Mouse (Mus musculus): ENCODE measurements around the gene Tceal8. TPM values are rescaled to one million over a fixed set of nuclear protein-coding genes. Genes with fewer than 3 reads are reported as not detected.
"Not testable (repeated sequence)": the region's sequence is repeated elsewhere in the genome, so short reads cannot be mapped to it uniquely, and the experiment has no call there.

Gene Tceal8
- 193 and 198 TPM in 2 replicates for polyA plus RNA-seq (2015; fragmentation: Nextera tagmentation; extraction: Ambion mirVana)

- H3K36me3 ChIP-seq = 0 out of 2 replicates have a peak, but pooled peaks cover 2% of the 10 kb centered on the region
- WGBS = 10% methylated on average over 10 of the region's 10 CpGs
- no peaks in the 10 kb centered on the region; the same call in 1 of the 2 replicates for H3K4me1 ChIP-seq
- peak within 1 kb of the TSS; percentile 89 for H3K27ac ChIP-seq
- H3K4me2 ChIP-seq = peak within 1 kb of the TSS; percentile 52
- no peaks in the 10 kb centered on the region for H3K9me3 ChIP-seq
- no peaks in the 10 kb centered on the region for H3K27me3 ChIP-seq
- peak within 1 kb of the TSS; percentile 70 for H3K9ac ChIP-seq
- peak; percentile 96 for ATAC-seq (ENCODE audit: borderline replicate concordance, extremely low read depth, low FRiP score, low TSS enrichment)
- peak within 1 kb of the TSS; percentile 56 for H3K4me3 ChIP-seq
These were observed at the start of gene Tceal8 for GRCm38 (mm10) chrX:136172118-136172551. Gene Tceal8, minus strand, starts transcription at chrX:136172342.

DNA sequence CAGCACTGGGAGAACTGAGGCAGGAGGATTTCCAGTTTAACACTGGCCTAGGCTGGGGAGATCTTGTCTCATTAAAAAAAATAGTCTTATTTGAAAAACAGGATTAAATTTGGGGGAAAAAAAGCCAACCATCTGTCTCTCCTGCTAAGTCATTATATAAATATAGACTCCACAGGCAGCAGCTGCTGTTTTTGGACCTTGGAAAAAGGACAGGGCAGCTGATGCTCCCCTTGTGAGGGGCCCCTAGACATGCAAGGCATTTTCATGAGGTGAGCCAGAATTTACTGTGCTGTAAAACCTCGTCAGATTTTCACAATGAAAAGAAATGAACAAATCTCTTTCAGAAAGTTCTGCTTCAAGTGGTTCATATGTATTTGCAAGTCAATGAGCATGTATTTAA is 44.2 kb upstream of the Tceal8 start:
- Histone ChIP-seq H3K4me3 (no peak overlapping the region), H3K4me1 (no peaks in the 10 kb centered on the region), H3K9me3 (no peaks in the 10 kb centered on the region), H3K4me2 (no peak overlapping the region), H3K36me3 (no peaks in the 10 kb centered on the region), H3K27me3 (no peaks in the 10 kb centered on the region), H3K9ac (no peak overlapping the region), H3K27ac (no peak overlapping the region)
- 36% methylated on average over 1 of the region's 1 CpGs for WGBS
- no peak for ATAC-seq (ENCODE audit: borderline replicate concordance, extremely low read depth, low FRiP score, low TSS enrichment)

GRCm38 (mm10) chrX:136214729-136215677 is 42.9 kb upstream of the Tceal8 start, which contains the start of the genes Tceal7 and Bex1:
Gene Tceal7, plus strand, starts transcription at chrX:136214779.
Gene Bex1, minus strand, starts transcription at chrX:136215513.
- not testable (repeated sequence) for H3K27ac ChIP-seq, H3K9me3 ChIP-seq, H3K4me1 ChIP-seq, H3K27me3 ChIP-seq, H3K9ac ChIP-seq, H3K36me3 ChIP-seq
- peak; percentile 87 for ATAC-seq (ENCODE audit: borderline replicate concordance, extremely low read depth, low FRiP score, low TSS enrichment)
- peak within 1 kb of the TSS; percentile 49 for H3K4me2 ChIP-seq
- H3K4me3 ChIP-seq = peak within 1 kb of the TSS; percentile 36
- 15% methylated on average over 21 of the region's 67 CpGs for WGBS

DNA sequence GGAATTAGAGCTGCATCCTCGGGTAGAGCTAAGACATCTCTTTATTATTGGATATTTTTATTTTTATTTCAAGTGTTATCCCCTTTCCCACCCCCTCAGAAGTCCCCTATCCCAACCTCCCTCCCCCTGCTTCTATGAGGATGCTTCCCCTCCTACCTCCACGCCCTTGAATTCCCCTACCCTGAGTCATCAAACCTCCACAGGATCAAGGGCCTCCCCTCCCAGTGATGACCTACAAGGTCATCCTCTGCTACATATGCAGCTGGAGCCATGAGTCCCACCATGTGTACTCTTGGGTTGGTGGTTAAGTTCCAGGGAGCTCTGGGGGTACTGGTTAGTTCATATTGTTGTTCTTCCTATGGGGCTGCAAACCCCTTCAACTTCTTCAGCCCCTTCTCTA is 41.3 kb upstream of the Tceal8 start:
- Histone ChIP-seq H3K9ac (no peak overlapping the region), H3K36me3 (no peaks in the 10 kb centered on the region), H3K27me3 (no peaks in the 10 kb centered on the region), H3K9me3 (no peaks in the 10 kb centered on the region), H3K27ac (no peak overlapping the region), H3K4me1 (no peaks in the 10 kb centered on the region), H3K4me2 (no peak overlapping the region), H3K4me3 (no peak overlapping the region)
- no peak for ATAC-seq (ENCODE audit: borderline replicate concordance, extremely low read depth, low FRiP score, low TSS enrichment)
- 34% methylated on average over 2 of the region's 2 CpGs for WGBS

GRCm38 (mm10) chrX:136204406-136204805 is 32.3 kb upstream of the Tceal8 start:
- no peak overlapping the region for H3K4me3 ChIP-seq
- WGBS = 68% methylated on average over 6 of the region's 6 CpGs
- no peak for ATAC-seq (ENCODE audit: borderline replicate concordance, extremely low read depth, low FRiP score, low TSS enrichment)
- H3K27me3 ChIP-seq = 0 out of 2 replicates have a peak, but pooled peaks cover 5% of the 10 kb centered on the region
- no peak overlapping the region for H3K9ac ChIP-seq
- H3K9me3 ChIP-seq = no peaks in the 10 kb centered on the region
- H3K4me2 ChIP-seq = no peak overlapping the region
- no peaks in the 10 kb centered on the region for H3K4me1 ChIP-seq
- H3K36me3 ChIP-seq = no peaks in the 10 kb centered on the region
- H3K27ac ChIP-seq = no peak overlapping the region

DNA sequence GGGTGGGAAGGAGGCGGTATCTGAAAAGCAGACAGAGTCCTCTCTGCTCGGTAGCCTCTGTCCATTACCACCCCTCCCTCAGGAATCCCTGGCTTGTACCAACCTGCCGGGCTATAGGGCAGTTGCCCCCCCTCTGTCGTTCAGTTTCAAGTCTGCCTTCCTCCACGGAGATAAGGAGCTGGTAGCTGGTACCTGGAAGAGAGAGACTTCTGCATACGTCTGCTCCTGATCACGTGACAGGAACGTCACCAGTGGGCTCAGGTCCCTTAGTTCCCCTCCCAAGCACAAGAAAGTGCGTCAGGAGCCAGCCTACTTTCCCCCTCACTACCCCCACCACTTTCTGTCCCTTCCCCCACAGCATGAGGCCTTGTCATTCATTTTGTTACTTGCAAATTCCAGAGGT is 31.5 kb upstream of the Tceal8 start, which contains the start of gene Tceal5:
Gene Tceal5, minus strand, starts transcription at position 213 of the 403 bp plus-strand sequence.
- 11% methylated on average over 9 of the region's 9 CpGs for WGBS
- Histone ChIP-seq H3K27me3 (0 out of 2 replicates have a peak, but pooled peaks cover 5% of the 10 kb centered on the region), H3K9me3 (no peaks in the 10 kb centered on the region), H3K4me1 (no peaks in the 10 kb centered on the region), H3K4me3 (peak within 1 kb of the TSS; percentile 40), H3K4me2 (peak within 1 kb of the TSS; percentile 58), H3K27ac (no peak within 1 kb of the TSS), H3K36me3 (no peaks in the 10 kb centered on the region), H3K9ac (no peak within 1 kb of the TSS)
- peak; percentile 85; the same call in 1 of the 2 replicates for ATAC-seq (ENCODE audit: borderline replicate concordance, extremely low read depth, low FRiP score, low TSS enrichment)

DNA sequence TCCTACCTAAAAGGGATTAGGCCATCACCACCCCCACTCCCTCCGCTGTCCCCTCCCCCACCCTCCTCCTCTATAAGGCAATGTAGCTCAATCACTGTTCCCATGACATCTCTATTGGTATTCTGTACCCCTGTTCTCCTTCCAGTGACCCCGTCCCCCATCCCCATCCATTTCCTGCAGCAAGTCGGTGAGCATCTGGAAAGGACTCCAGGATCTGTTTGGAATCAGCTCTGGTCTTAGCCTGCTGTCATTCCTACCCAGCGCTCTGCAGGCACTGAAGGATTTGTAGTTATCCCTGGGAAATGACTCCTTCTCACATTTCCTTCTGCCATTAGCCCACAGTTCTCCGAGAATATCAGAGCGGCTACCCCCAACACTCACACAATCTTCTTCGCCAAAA is 31.1 kb upstream of the Tceal8 start:
- no peak overlapping the region for H3K9ac ChIP-seq
- H3K4me2 ChIP-seq = peak overlapping the region; percentile 58
- WGBS = 15% methylated on average over 7 of the region's 7 CpGs
- no peak overlapping the region for H3K27ac ChIP-seq
- H3K4me3 ChIP-seq = peak overlapping the region; percentile 40
- H3K36me3 ChIP-seq = no peaks in the 10 kb centered on the region
- no peaks in the 10 kb centered on the region for H3K4me1 ChIP-seq
- 0 out of 2 replicates have a peak, but pooled peaks cover 5% of the 10 kb centered on the region for H3K27me3 ChIP-seq
- ATAC-seq (ENCODE audit: borderline replicate concordance, extremely low read depth, low FRiP score, low TSS enrichment) = no peak
- H3K9me3 ChIP-seq = no peaks in the 10 kb centered on the region

- Histone ChIP-seq H3K9ac (no peak overlapping the region), H3K36me3 (no peaks in the 10 kb centered on the region), H3K4me2 (no peak overlapping the region), H3K4me1 (no peaks in the 10 kb centered on the region), H3K27ac (no peak overlapping the region), H3K27me3 (no peaks in the 10 kb centered on the region), H3K9me3 (no peaks in the 10 kb centered on the region), H3K4me3 (no peak overlapping the region)
- WGBS = 33% methylated on average over 1 of the region's 1 CpGs
- ATAC-seq (ENCODE audit: borderline replicate concordance, extremely low read depth, low FRiP score, low TSS enrichment) = no peak
These were observed 24.7 kb upstream of the Tceal8 start for GRCm38 (mm10) chrX:136196873-136197272.

- Histone ChIP-seq H3K36me3 (no peaks in the 10 kb centered on the region), H3K4me2 (no peak overlapping the region), H3K4me1 (no peaks in the 10 kb centered on the region), H3K9me3 (no peaks in the 10 kb centered on the region), H3K9ac (no peak overlapping the region), H3K27ac (no peak overlapping the region), H3K27me3 (no peaks in the 10 kb centered on the region), H3K4me3 (no peak overlapping the region)
- ATAC-seq (ENCODE audit: borderline replicate concordance, extremely low read depth, low FRiP score, low TSS enrichment) = no peak
- 76% methylated on average over 16 of the region's 16 CpGs for WGBS
These were observed 23.2 kb upstream of the Tceal8 start for GRCm38 (mm10) chrX:136195193-136195944.

DNA sequence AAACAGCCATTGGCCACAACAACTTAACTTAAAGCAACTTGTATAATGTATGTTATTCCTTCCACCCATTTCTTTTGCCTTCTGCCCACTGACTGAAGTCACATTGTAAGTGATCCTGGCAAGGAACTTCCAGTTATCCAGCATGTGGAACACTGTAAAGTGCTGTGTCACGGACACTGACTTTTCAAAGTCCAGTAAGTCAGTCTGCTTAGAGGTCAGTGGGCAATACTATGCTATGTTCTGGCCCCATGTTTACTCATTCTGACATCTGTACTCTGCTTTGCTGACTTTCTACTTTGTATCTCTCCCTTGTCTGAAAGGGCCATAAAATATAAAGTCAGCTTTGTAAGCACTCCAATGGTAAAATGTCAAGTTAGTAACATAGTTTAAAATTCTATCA is 11.0 kb upstream of the Tceal8 start:
- Histone ChIP-seq H3K4me3 (no peak overlapping the region), H3K27me3 (no peaks in the 10 kb centered on the region), H3K9me3 (no peaks in the 10 kb centered on the region), H3K9ac (no peak overlapping the region), H3K4me2 (no peak overlapping the region), H3K27ac (no peak overlapping the region), H3K4me1 (no peaks in the 10 kb centered on the region), H3K36me3 (no peaks in the 10 kb centered on the region)
- WGBS = 78% methylated on average over 1 of the region's 1 CpGs
- no peak for ATAC-seq (ENCODE audit: borderline replicate concordance, extremely low read depth, low FRiP score, low TSS enrichment)

DNA sequence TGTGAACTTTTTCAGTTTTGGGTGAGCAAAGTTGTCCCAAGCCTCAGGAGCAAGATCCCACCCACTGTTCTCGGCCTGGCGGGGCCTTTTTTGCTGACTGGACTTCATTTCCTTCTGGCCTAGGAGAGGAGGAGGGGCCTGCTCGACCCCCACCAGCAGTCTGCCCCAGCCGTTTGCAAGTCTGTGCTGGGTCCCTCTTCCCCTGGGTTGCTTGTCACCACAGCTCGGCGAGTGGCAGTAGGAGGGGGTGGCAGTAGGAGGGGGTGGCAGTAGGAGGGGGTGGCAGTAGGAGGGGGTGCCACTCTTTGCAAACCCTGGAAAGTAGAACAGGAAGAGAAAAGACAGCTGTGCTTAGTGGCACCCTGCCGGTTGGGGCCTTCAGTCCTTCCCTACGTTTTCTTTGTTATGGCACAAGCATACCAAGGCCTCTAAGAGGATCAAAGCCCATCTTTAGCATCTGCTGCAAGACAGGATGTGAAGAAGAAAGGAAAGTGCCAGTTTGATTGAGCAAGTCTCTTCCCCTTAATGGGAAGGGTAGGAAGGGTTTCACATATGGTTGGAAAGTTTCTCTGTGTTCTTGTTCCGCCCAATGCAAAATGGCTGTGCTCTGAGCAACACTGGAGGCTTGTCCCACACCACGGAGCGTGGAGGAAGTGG is 8.9 kb upstream of the Tceal8 start:
- no peaks in the 10 kb centered on the region for H3K4me1 ChIP-seq
- no peak overlapping the region for H3K27ac ChIP-seq
- H3K4me3 ChIP-seq = no peak overlapping the region
- H3K27me3 ChIP-seq = no peaks in the 10 kb centered on the region
- WGBS = 28% methylated on average over 9 of the region's 11 CpGs
- ATAC-seq (ENCODE audit: borderline replicate concordance, extremely low read depth, low FRiP score, low TSS enrichment) = peak; percentile 69; the same call in 1 of the 2 replicates
- no peaks in the 10 kb centered on the region for H3K9me3 ChIP-seq
- no peak overlapping the region for H3K9ac ChIP-seq
- H3K4me2 ChIP-seq = no peak overlapping the region
- H3K36me3 ChIP-seq = no peaks in the 10 kb centered on the region

Measured in lung, embryonic 15.5 days (tissue).